Mouse (Mus musculus) kidney, adult 2 months (tissue): Measurements from ENCODE around the gene Rasa1.

Experiments used
- CTCF ChIP-seq: fragments of 200-500 bp; conservative IDR thresholded peaks from 2 replicates; pipeline ENCODE4 v1.5.1; 2011; ENCODE audit warnings: low read depth, mild to moderate bottlenecking, control low read depth, low read length, moderate library complexity, mixed read lengths; ENCODE audit not compliant: insufficient read depth, insufficient read length
- POLR2A ChIP-seq: fragments of 200-500 bp; IDR thresholded peaks from one replicate; pipeline ENCODE4 v1.6.1; 2011; ENCODE audit warnings: low read depth, low read length, control low read depth

- TF ChIP-seq CTCF = no peak
- no peak for TF ChIP-seq POLR2A
These were observed 905 bp downstream of the Rasa1 start for GRCm38 (mm10) chr13:85287876-85288573.
